16 mouse cellular contexts compared by ENCODE assay signal in genomic region chr5:49788494-49789160, GRCm38 (mm10).
A peak's percentile ranks its signal among the peaks of the same experiment; 100 is the strongest.
DNase-seq lines count a peak whose midpoint lies in the region; ATAC-seq and TF ChIP-seq lines count a peak whose summit lies in the region.
"Had no signal": no experiment of that assay in that cellular context is flagged by ENCODE, and none has a peak within 500 bp of the region (broad histone marks: within the 10 kb centered on the region; RNA-seq: fewer than 3 reads in every experiment).

No protein-coding gene starts in this region.

- no peak overlapping the region for H3K4me2 ChIP-seq in hindbrain, postnatal 0 days (ENCODE audit: low read depth, low read length)
- H3K4me2 ChIP-seq in hindbrain, embryonic 14.5 days (replicated peaks): no peak overlapping the region
- H3K4me2 ChIP-seq: kidney, embryonic 15.5 days; liver, embryonic 12.5 days; neural tube, embryonic 15.5 days had no signal

- H3K36me3 ChIP-seq in hindbrain, postnatal 0 days (ENCODE audit: insufficient read depth, low read length): no peaks in the 10 kb centered on the region
- no peaks in the 10 kb centered on the region for H3K36me3 ChIP-seq in hindbrain, embryonic 14.5 days (replicated peaks; ENCODE audit: control insufficient read depth, insufficient read depth)
- H3K36me3 ChIP-seq: kidney, embryonic 15.5 days; liver, embryonic 12.5 days; neural tube, embryonic 15.5 days had no signal

- no peaks in the 10 kb centered on the region for H3K9me3 ChIP-seq in hindbrain, postnatal 0 days (ENCODE audit: low read length)
- H3K9me3 ChIP-seq in hindbrain, embryonic 14.5 days (ENCODE audit: control insufficient read depth, low read length): no peaks in the 10 kb centered on the region
- H3K9me3 ChIP-seq: kidney, embryonic 15.5 days; neural tube, embryonic 15.5 days had no signal

- no peaks in the 10 kb centered on the region for H3K4me1 ChIP-seq in hindbrain, postnatal 0 days (ENCODE audit: insufficient read depth, low read length)
- no peaks in the 10 kb centered on the region for H3K4me1 ChIP-seq in hindbrain, embryonic 14.5 days (replicated peaks; ENCODE audit: control insufficient read depth, insufficient read depth, low read length)
- H3K4me1 ChIP-seq: kidney, embryonic 15.5 days; liver, embryonic 12.5 days; neural tube, embryonic 15.5 days had no signal

- WGBS in hindbrain, postnatal 0 days: 74% methylated on average over 11 of the region's 11 CpGs
- WGBS in hindbrain, embryonic 14.5 days: 87% methylated on average over 11 of the region's 11 CpGs

- no peak overlapping the region for H3K4me3 ChIP-seq in hindbrain, postnatal 0 days (ENCODE audit: low read length)
- H3K4me3 ChIP-seq in hindbrain, embryonic 14.5 days (replicated peaks; ENCODE audit: low read length): no peak overlapping the region
- H3K4me3 ChIP-seq: gastrocnemius, adult 2 months; kidney, embryonic 15.5 days; liver, embryonic 12.5 days; neural tube, embryonic 15.5 days had no signal

- no peaks in the 10 kb centered on the region for H3K27me3 ChIP-seq in hindbrain, postnatal 0 days (ENCODE audit: insufficient read depth, low read length)
- no peaks in the 10 kb centered on the region for H3K27me3 ChIP-seq in hindbrain, embryonic 14.5 days (ENCODE audit: control insufficient read depth, insufficient read depth, low read length)
- H3K27me3 ChIP-seq: CH12.LX; kidney, embryonic 15.5 days; liver, embryonic 12.5 days; neural tube, embryonic 15.5 days had no signal

- peak; percentile 19 for DNase-seq in hindbrain, postnatal 0 days (ENCODE audit: low spot score)
- DNase-seq in hindbrain, embryonic 14.5 days (ENCODE audit: low spot score): no peak
- peak; percentile 2 for DNase-seq in right cerebral cortex, postnatal 4 days
- no peak for DNase-seq in right cerebral cortex, postnatal 10 days (ENCODE audit: low spot score in 2 of 2)
- peak; percentile 81 for DNase-seq in cerebellum, adult 9-10 months
- peak; percentile 39 for DNase-seq in testis, postnatal 10 days (ENCODE audit: low spot score)
- DNase-seq in adrenal gland, adult 18-20 months (ENCODE audit: low spot score in 2 of 2): no peak
- DNase-seq in layer of hippocampus, adult 18-20 months (ENCODE audit: low spot score in 2 of 2): no peak
- DNase-seq: adrenal gland, adult 2 months; gastrocnemius, adult 2 months; heart, adult 18-20 months; lung, postnatal 10 days had no signal

- no peak overlapping the region for H3K9ac ChIP-seq in hindbrain, postnatal 0 days (replicated peaks; ENCODE audit: low read length)
- no peak overlapping the region for H3K9ac ChIP-seq in hindbrain, embryonic 14.5 days
- H3K9ac ChIP-seq: kidney, embryonic 15.5 days; liver, embryonic 12.5 days; neural tube, embryonic 15.5 days had no signal

- no peak overlapping the region for H3K27ac ChIP-seq in hindbrain, postnatal 0 days
- H3K27ac ChIP-seq in hindbrain, embryonic 14.5 days: no peak overlapping the region
- H3K27ac ChIP-seq: gastrocnemius, adult 2 months; kidney, embryonic 15.5 days; liver, embryonic 12.5 days; neural tube, embryonic 15.5 days had no signal

- no peak for ATAC-seq in hindbrain, postnatal 0 days
- no peak for ATAC-seq in hindbrain, embryonic 14.5 days (ENCODE audit: low FRiP score)
- ATAC-seq: liver, embryonic 12.5 days had no signal

- no peak for TF ChIP-seq CTCF in hindbrain, postnatal 0 days (IDR thresholded peaks at IDR 0.05; ENCODE audit: low read depth)

Comparison
In these comparisons a context has a peak if more than half of its experiments do, and no peak if none do; other contexts are left out.
1. DNase-seq: peak in hindbrain, postnatal 0 days (single experiment), right cerebral cortex, postnatal 4 days (single experiment), cerebellum, adult 9-10 months (single experiment) and testis, postnatal 10 days (single experiment); none in hindbrain, embryonic 14.5 days (single experiment), right cerebral cortex, postnatal 10 days (0 of 2), adrenal gland, adult 18-20 months (0 of 2) and layer of hippocampus, adult 18-20 months (0 of 2).